Mouse (Mus musculus) cerebellum, adult 11-12 months (tissue): Measurements from ENCODE around the gene U2af1l4.

Experiments used
- DNase-seq: peaks from one replicate; pipeline ENCODE4 v3.0.0; 2022

Gene U2af1l4

GRCm38 (mm10) chr7:30563117-30563905 is at the start of gene U2af1l4, which contains the start of the genes Gm49396 and Psenen:
TSS of gene U2af1l4 (plus strand) at chr7:30563301.
TSS of gene Gm49396 (plus strand) at chr7:30563344.
TSS of gene Psenen (minus strand) at chr7:30563627.
- DNase-seq = peak; percentile 97

GRCm38 (mm10) chr7:30515003-30515760 is 47.9 kb upstream of the U2af1l4 start:
- DNase-seq = no peak

GRCm38 (mm10) chr7:30518325-30518724 is 44.8 kb upstream of the U2af1l4 start:
- no peak for DNase-seq

- DNase-seq = peak; percentile 53
These were observed 42.7 kb upstream of the U2af1l4 start for GRCm38 (mm10) chr7:30520396-30520795.

- peak; percentile 77 for DNase-seq
These were observed 42.2 kb upstream of the U2af1l4 start for GRCm38 (mm10) chr7:30520856-30521255.

GRCm38 (mm10) chr7:30522871-30523270 is 40.2 kb upstream of the U2af1l4 start:
- no peak for DNase-seq

GRCm38 (mm10) chr7:30524487-30524886 is 38.6 kb upstream of the U2af1l4 start:
- no peak for DNase-seq

GRCm38 (mm10) chr7:30525954-30526353 is 37.1 kb upstream of the U2af1l4 start:
- DNase-seq = no peak

- DNase-seq = no peak
These were observed 36.7 kb upstream of the U2af1l4 start for GRCm38 (mm10) chr7:30526399-30526798.

GRCm38 (mm10) chr7:30526981-30527380 is 36.1 kb upstream of the U2af1l4 start:
- DNase-seq = no peak

- no peak for DNase-seq
These were observed 31.7 kb upstream of the U2af1l4 start for GRCm38 (mm10) chr7:30531291-30531815.

GRCm38 (mm10) chr7:30532931-30533330 is 30.2 kb upstream of the U2af1l4 start:
- no peak for DNase-seq

- peak; percentile 67 for DNase-seq
These were observed 29.0 kb upstream of the U2af1l4 start for GRCm38 (mm10) chr7:30533941-30534632.

- DNase-seq = peak; percentile 96
These were observed 28.2 kb upstream of the U2af1l4 start, which contains the start of gene Arhgap33 for GRCm38 (mm10) chr7:30534633-30535577. TSS of gene Arhgap33 (minus strand) at chr7:30535060.

- DNase-seq = no peak
These were observed 22.5 kb upstream of the U2af1l4 start for GRCm38 (mm10) chr7:30540572-30540971.

- no peak for DNase-seq
These were observed 18.8 kb upstream of the U2af1l4 start for GRCm38 (mm10) chr7:30544327-30544726.

GRCm38 (mm10) chr7:30549880-30550279 is 13.2 kb upstream of the U2af1l4 start:
- no peak for DNase-seq

GRCm38 (mm10) chr7:30550603-30551002 is 12.5 kb upstream of the U2af1l4 start:
- DNase-seq = no peak

- peak; percentile 51 for DNase-seq
These were observed 11.5 kb upstream of the U2af1l4 start for GRCm38 (mm10) chr7:30551445-30552101.

GRCm38 (mm10) chr7:30552102-30553020 is 10.7 kb upstream of the U2af1l4 start, which contains the start of the genes Hspb6 and Proser3:
TSS of gene Hspb6 (plus strand) at chr7:30552178.
TSS of gene Proser3 (minus strand) at chr7:30552299.
- peak; percentile 98 for DNase-seq
